Mouse (Mus musculus): ENCODE results near the gene Zfp281.

Gene Zfp281

GRCm38 (mm10) chr1:136613300-136613751, 11.4 kb upstream of the Zfp281 start:
- DNase-seq (ENCODE audit: low read depth, low spot score), result no peak

- DNase-seq (ENCODE audit: low read depth, low spot score), result no peak
Observed at GRCm38 (mm10) chr1:136614748-136615440, 9.8 kb upstream of the Zfp281 start.

GRCm38 (mm10) chr1:136617163-136617788, 7.4 kb upstream of the Zfp281 start:
- no peak for DNase-seq (ENCODE audit: low read depth, low spot score)

- DNase-seq (ENCODE audit: low read depth, low spot score), result no peak
Observed at GRCm38 (mm10) chr1:136618570-136618969, 6.1 kb upstream of the Zfp281 start.

- peak; percentile 17 for DNase-seq (ENCODE audit: low read depth, low spot score)
Observed at GRCm38 (mm10) chr1:136625019-136625895, 556 bp downstream of the Zfp281 start.

- DNase-seq (ENCODE audit: low read depth, low spot score), result no peak
Observed at GRCm38 (mm10) chr1:136626141-136626540, 1.4 kb downstream of the Zfp281 start.

- no peak for DNase-seq (ENCODE audit: low read depth, low spot score)
Observed at GRCm38 (mm10) chr1:136626756-136627155, 2.1 kb downstream of the Zfp281 start.

- DNase-seq (ENCODE audit: low read depth, low spot score), result no peak
Observed at GRCm38 (mm10) chr1:136627591-136627990, 2.9 kb downstream of the Zfp281 start.

- no peak for DNase-seq (ENCODE audit: low read depth, low spot score)
Observed at GRCm38 (mm10) chr1:136632891-136633290, 8.2 kb downstream of the Zfp281 start.

- DNase-seq (ENCODE audit: low read depth, low spot score), result no peak
Observed at GRCm38 (mm10) chr1:136635644-136636043, 10.9 kb downstream of the Zfp281 start.

GRCm38 (mm10) chr1:136636946-136637345, 12.2 kb downstream of the Zfp281 start:
- DNase-seq (ENCODE audit: low read depth, low spot score), result no peak

- no peak for DNase-seq (ENCODE audit: low read depth, low spot score)
Observed at GRCm38 (mm10) chr1:136637696-136638095, 13.0 kb downstream of the Zfp281 start.

- DNase-seq (ENCODE audit: low read depth, low spot score), result no peak
Observed at GRCm38 (mm10) chr1:136638211-136638610, 13.5 kb downstream of the Zfp281 start.

- no peak for DNase-seq (ENCODE audit: low read depth, low spot score)
Observed at GRCm38 (mm10) chr1:136638699-136639098, 14.0 kb downstream of the Zfp281 start.

GRCm38 (mm10) chr1:136639221-136639620, 14.5 kb downstream of the Zfp281 start:
- no peak for DNase-seq (ENCODE audit: low read depth, low spot score)

GRCm38 (mm10) chr1:136642701-136643100, 18.0 kb downstream of the Zfp281 start:
- no peak for DNase-seq (ENCODE audit: low read depth, low spot score)

GRCm38 (mm10) chr1:136644486-136644885, 19.8 kb downstream of the Zfp281 start:
- DNase-seq (ENCODE audit: low read depth, low spot score), result no peak

- DNase-seq (ENCODE audit: low read depth, low spot score), result no peak
Observed at GRCm38 (mm10) chr1:136645849-136646625, 21.3 kb downstream of the Zfp281 start.

- DNase-seq (ENCODE audit: low read depth, low spot score), result no peak
Observed at GRCm38 (mm10) chr1:136652066-136652465, 27.4 kb downstream of the Zfp281 start.

- DNase-seq (ENCODE audit: low read depth, low spot score), result no peak
Observed at GRCm38 (mm10) chr1:136653526-136653925, 28.8 kb downstream of the Zfp281 start.

- no peak for DNase-seq (ENCODE audit: low read depth, low spot score)
Observed at GRCm38 (mm10) chr1:136654385-136654784, 29.7 kb downstream of the Zfp281 start.

Data from embryo, embryonic 11.5 days (tissue).